9 mouse cellular contexts compared by ENCODE assay signal in genomic region chr14:118649895-118650256, GRCm38 (mm10).
"Had no signal": no experiment of that assay in that cellular context is flagged by ENCODE, and none has a peak within 500 bp of the region (broad histone marks: within the 10 kb centered on the region; RNA-seq: fewer than 3 reads in every experiment).

No protein-coding gene starts in this region.

- H3K27ac ChIP-seq: limb, embryonic 13.5 days; liver, embryonic 12.5 days; midbrain, embryonic 12.5 days had no signal

- H3K9me3 ChIP-seq: limb, embryonic 13.5 days; liver, embryonic 12.5 days; midbrain, embryonic 12.5 days had no signal

- H3K9ac ChIP-seq: limb, embryonic 13.5 days; midbrain, embryonic 12.5 days had no signal

- H3K36me3 ChIP-seq: limb, embryonic 13.5 days; liver, embryonic 12.5 days; midbrain, embryonic 12.5 days had no signal

- DNase-seq: kidney, adult 8-10 months; layer of hippocampus, adult 9-11 months; left cerebral cortex, postnatal 4 days; lung, adult 18-20 months; right cerebral cortex, postnatal 25 days; thymus, postnatal 36 days had no signal

- H3K4me2 ChIP-seq: limb, embryonic 13.5 days; midbrain, embryonic 12.5 days had no signal

- H3K4me3 ChIP-seq: limb, embryonic 13.5 days; liver, embryonic 12.5 days; midbrain, embryonic 12.5 days had no signal

- H3K27me3 ChIP-seq: limb, embryonic 13.5 days; liver, embryonic 12.5 days; midbrain, embryonic 12.5 days had no signal

- H3K4me1 ChIP-seq: midbrain, embryonic 12.5 days had no signal
